Mouse (Mus musculus): ENCODE measurements at regions not wholly inside any gene's neighbourhood (a gene's known extent, or its start where the extent isn't known, plus 50 kb on each side); places are given as distances from the start of the nearest gene placed in this dataset.
A peak's percentile ranks its signal among the peaks of the same experiment; 100 is the strongest.
"Not testable (repeated sequence)": the region's sequence is repeated elsewhere in the genome, so short reads cannot be mapped to it uniquely, and the experiment has no call there.

- DNase-seq (ENCODE audit: low spot score): peak; percentile 74
These were observed 100.0 kb upstream of the Ifngr1 start for GRCm38 (mm10) chr10:19491513-19492380.

DNA sequence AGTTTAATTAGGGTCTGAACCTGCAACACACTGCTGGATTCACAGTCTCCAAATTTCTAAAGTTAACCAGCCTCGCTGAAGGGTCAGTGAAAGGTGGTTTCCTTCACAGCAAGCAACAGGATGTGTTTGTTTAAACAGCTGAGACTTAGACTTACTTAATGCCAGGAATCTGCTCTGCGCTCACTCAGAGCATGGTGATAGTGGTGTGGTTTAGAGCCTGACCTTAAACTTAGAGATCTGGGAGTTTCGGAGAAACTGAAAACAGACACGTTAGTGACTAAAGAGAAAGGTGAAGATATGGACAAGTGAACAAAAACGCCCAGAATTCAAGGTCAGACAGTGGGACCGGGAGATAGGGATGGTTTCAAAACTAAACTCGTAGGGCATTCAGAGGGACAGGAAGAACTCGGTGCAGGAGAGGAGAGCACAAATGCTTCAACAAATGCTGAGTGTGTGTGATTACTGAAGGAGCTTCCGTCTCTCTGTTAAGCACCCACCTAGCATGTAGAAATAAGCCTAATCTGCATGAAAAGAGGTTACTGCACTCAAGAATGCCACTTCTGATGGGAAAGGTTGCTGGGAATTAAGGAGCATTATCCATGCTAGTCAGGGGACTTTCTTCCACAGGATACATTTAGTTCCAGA lies 97.2 kb upstream of the Ifngr1 start:
- peak; percentile 53 for DNase-seq (ENCODE audit: low spot score)

GRCm38 (mm10) chr10:19498112-19498511 lies 93.6 kb upstream of the Ifngr1 start:
- peak; percentile 67 for DNase-seq (ENCODE audit: low spot score)

GRCm38 (mm10) chr10:19502874-19503273 lies 88.9 kb upstream of the Ifngr1 start:
- DNase-seq (ENCODE audit: low spot score): no peak

GRCm38 (mm10) chr10:19503846-19504765 lies 87.6 kb upstream of the Ifngr1 start:
- peak; percentile 37 for DNase-seq (ENCODE audit: low spot score)

GRCm38 (mm10) chr10:19505174-19505573 lies 86.6 kb upstream of the Ifngr1 start:
- DNase-seq (ENCODE audit: low spot score): no peak

DNA sequence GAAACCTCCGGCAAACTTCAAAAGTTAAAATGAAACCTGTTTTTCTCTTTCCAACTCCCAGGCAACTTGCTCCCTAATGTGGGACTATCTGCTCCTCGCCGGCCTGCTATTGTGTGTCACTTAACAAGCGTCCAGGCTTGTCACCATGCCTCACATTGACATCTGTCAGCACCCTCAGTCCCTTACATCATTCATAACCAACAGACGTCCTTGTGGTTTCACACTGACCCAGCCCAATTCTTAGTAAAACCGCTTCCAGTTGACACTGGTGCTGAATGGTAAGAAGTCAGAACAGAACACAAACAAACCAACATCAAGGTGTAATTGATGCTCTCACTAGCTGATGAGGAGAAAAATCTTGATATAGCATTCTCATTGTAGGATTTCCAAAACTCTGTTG lies 85.8 kb upstream of the Ifngr1 start:
- peak; percentile 36 for DNase-seq (ENCODE audit: low spot score)

- DNase-seq (ENCODE audit: low spot score): no peak
These were observed 85.3 kb upstream of the Ifngr1 start for GRCm38 (mm10) chr10:19506434-19506833.

GRCm38 (mm10) chr10:19508221-19508745 lies 83.5 kb upstream of the Ifngr1 start:
- no peak for DNase-seq (ENCODE audit: low spot score)

DNA sequence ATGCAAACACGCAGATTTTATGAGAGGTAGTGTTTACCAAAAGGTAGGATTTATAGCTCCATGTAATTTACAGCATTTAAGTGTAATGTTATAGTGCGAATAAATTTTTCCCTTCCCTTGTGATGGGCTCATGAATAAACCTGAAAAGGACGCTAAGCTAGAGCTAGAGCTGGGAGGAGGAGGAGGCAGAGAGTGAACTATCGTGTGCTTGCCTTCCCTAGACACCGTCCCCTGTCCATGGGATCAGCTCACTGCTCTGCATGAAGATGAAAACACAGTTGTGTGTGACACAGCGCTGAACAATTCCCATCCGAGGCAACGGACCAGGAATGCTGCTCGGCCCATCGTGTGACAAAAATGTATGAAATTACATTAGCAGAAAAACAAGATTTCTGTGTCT lies 81.7 kb upstream of the Ifngr1 start:
- no peak for DNase-seq (ENCODE audit: low spot score)

- DNase-seq (ENCODE audit: low spot score): not testable (repeated sequence)
These were observed 77.4 kb upstream of the Ifngr1 start for GRCm38 (mm10) chr10:19514366-19514765.

DNA sequence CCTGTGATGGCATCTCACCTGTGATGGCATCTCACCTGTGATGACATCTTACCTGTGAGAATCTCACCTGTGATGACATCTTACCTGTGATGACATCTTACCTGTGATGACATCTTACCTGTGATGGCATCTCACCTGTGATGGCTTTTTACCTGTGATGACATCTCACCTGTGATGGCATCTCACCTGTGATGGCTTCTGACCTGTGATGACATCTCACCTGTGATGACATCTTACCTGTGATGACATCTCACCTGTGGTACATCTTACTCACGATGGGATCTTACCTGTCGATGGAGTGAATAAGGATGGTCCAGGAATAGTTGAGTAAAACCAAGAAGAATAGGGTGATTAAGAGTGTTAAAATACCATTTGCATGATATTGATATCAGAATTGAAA lies 76.9 kb upstream of the Ifngr1 start:
- no peak for DNase-seq (ENCODE audit: low spot score)

- no peak for DNase-seq (ENCODE audit: low spot score)
These were observed 75.7 kb upstream of the Ifngr1 start for GRCm38 (mm10) chr10:19516011-19516410.

DNA sequence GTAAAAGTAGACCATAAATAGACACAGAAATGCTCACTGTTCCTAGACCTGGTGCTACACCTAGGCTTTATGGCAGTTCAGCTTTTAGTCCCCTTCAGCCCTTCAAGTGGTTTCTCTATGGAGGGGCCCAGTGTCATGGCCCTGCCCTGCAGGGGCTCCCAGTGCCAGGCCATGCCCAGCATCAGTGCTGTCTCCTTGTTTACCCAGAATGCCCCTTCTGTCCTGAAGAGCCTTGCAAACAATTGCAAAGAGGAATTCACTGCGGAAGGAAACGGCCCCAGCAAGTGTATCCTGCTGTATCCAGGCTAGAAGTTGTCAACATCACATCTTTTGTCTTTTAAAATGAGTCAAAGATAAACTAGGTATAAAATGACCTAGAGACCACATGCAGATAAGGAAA lies 74.7 kb upstream of the Ifngr1 start:
- no peak for DNase-seq (ENCODE audit: low spot score)

DNA sequence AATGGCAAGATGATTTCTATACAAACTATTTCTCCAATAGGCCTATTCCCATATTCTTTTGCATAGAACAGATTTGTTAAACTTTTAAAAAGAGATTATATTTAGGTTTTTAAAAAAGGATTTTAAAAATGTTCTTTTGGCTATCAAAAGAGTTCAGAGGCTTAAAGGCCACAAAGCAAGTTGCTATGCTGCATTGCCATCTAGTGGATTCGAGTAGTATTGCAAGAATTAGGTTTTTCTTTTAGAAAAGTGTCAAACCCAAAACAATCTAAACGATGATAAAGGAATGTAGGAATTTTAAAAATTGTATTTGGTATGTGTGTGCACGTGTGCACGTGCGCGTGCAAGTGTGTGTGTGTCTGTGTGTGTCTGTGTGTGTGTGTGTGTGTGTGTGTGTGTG lies 73.0 kb upstream of the Ifngr1 start:
- peak; percentile 80 for DNase-seq (ENCODE audit: low spot score)

DNA sequence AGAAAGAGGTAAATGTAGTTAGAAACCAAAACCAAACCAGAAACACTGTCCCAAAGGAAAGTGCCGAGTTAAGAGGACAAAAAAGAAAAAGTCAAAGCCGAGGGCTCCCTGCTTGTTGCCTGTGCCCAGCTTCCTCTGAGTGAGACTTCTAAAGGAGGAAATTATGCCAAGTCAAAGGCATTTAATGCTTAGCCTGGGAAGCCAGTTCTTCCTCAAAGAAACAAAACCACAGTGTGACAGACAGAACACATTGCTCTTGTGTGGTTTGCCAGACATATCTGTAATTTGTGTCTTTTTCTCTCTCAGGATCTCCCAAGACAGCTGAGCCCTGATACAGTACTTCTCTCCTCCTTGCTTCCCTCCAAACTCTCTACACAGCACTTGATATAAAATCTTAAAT lies 69.6 kb upstream of the Ifngr1 start:
- DNase-seq (ENCODE audit: low spot score): peak; percentile 56

DNA sequence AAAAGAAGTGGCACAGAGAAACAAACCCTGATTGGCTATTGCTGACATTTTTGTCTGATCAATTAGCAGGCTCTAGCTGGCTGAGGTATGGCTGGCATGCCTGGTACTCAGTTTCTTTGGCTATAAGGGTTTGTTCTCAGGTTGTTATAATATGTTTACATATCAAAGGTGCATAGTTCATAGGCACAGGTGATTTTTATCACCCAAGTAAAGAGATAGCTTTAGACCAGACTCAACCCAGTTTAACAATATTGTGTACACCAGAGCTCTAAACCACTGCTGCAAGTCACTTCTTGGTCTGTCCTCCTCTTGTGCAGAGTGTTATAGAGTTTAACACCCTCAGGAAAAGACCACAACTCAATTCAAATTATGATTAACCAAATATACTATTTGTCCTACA lies 65.8 kb upstream of the Ifngr1 start:
- no peak for DNase-seq (ENCODE audit: low spot score)

- DNase-seq (ENCODE audit: low spot score): no peak
These were observed 65.4 kb upstream of the Ifngr1 start for GRCm38 (mm10) chr10:19526353-19526752.

DNA sequence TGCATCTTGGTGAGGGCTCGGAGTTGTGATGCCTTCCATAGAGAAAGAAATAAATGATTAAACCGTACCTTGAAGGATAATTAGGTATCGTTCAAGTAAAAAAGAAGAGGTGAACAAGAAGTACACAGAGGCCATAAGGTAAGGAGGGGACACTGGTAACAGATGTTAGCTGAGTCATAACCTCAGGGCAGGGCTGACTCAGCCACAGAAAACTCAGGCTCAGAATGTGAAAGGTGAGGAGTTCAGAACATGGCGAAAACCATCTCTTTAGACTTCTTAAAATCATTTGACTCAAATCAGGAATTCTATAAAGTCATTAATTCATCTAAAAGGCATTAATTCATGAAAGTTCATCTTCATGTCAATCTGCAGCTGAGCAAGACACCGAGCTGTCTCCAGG lies 62.1 kb upstream of the Ifngr1 start:
- DNase-seq (ENCODE audit: low spot score): peak; percentile 44

GRCm38 (mm10) chr10:19530056-19530455 lies 61.7 kb upstream of the Ifngr1 start:
- peak; percentile 78 for DNase-seq (ENCODE audit: low spot score)

DNA sequence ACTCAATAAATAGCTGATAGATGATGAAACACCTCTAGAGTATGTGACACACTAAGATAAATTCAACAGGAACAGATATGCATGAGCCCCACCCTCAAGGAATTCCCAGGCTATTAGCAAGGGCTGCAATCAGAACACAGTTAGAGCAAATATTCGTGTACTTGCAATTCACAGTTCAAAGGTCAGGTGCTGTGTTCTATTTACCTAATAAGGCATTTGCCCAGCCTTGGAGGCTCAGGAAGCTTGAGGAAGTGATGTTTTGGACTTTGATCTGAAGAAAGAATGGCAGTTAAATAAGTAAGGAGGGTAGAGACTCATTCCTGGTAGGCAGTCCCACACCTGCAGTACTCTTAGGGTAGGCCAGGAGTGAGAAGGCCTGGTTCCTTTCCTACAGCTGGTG lies 60.3 kb upstream of the Ifngr1 start:
- no peak for DNase-seq (ENCODE audit: low spot score)

DNA sequence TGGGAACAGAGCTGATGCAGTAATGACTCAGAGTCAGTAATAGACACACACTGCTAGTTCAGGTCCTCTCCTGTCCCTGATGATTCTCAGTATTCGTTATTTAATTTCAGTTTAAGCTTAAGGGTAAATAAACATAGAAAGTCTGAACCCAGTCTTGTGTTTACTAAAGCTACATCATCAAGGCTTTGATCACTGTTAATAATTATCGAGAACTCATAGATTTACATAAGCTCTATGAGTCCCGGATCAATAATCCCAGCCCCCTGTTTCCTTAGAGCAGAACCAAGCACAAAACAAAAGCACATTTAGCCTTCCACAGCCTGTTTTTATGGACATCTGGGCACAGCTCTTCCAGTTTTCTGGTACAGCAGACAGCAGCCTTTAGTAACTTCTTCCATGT lies 59.0 kb upstream of the Ifngr1 start:
- no peak for DNase-seq (ENCODE audit: low spot score)
